Mouse (Mus musculus): ENCODE data around the gene Galnt18.

DNA sequence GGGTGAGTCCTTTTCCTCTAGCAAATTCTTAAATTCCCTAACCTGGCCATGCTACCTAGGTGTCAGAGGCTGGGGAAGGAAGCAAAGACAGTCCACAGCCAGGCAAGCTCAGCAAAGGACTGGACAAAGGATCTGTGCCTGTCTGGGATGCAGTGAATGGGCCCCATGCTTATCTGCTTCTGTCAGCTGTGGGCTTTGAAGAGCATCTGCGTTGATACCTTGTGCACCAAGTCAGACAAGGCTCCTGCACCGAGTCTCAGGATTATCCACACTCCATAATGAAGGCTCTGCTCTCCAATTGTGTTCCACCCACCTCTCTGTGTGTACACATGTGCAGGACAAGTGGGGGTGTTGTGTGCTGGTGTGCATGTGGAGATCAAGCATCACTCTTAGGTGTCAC lies 153.5 kb downstream of the Galnt18 start:
- TF ChIP-seq CTCF (IDR thresholded peaks at IDR 0.05; ENCODE audit: extremely low read depth, insufficient read depth, insufficient read length, insufficient replicate concordance) (no peak), POLR2A (IDR thresholded peaks at IDR 0.05; ENCODE audit: low read depth, low read length) (no peak)

Measured in spleen, adult 2 months (tissue).